Comparison of ENCODE assay signal across 23 mouse cellular contexts in genomic region chr6:112871241-112871780, GRCm38 (mm10).
DNase-seq lines count a peak whose midpoint lies in the region; ATAC-seq and TF ChIP-seq lines count a peak whose summit lies in the region.
"Had no signal": no experiment of that assay in that cellular context is flagged by ENCODE, and none has a peak within 500 bp of the region (broad histone marks: within the 10 kb centered on the region; RNA-seq: fewer than 3 reads in every experiment).

No protein-coding gene starts in this region.

- no peak overlapping the region for H3K4me3 ChIP-seq in stomach, embryonic 16.5 days (replicated peaks; ENCODE audit: low read length)
- no peak overlapping the region for H3K4me3 ChIP-seq in stomach, postnatal 0 days (ENCODE audit: low read depth, low read length)
- no peak overlapping the region for H3K4me3 ChIP-seq in kidney, postnatal 0 days (replicated peaks; ENCODE audit: low read depth, low read length)
- H3K4me3 ChIP-seq: embryonic facial prominence, embryonic 15.5 days; heart, embryonic 12.5 days; hindbrain, embryonic 10.5 days; limb, embryonic 13.5 days; liver, embryonic 12.5 days; midbrain, embryonic 13.5 days; neural tube, embryonic 12.5 days had no signal

- no peaks in the 10 kb centered on the region for H3K9me3 ChIP-seq in stomach, embryonic 16.5 days (replicated peaks; ENCODE audit: control insufficient read depth, low read length)
- H3K9me3 ChIP-seq in stomach, postnatal 0 days (ENCODE audit: control insufficient read depth, low read length): no peaks in the 10 kb centered on the region
- no peaks in the 10 kb centered on the region for H3K9me3 ChIP-seq in kidney, postnatal 0 days (replicated peaks; ENCODE audit: low read length)
- H3K9me3 ChIP-seq: embryonic facial prominence, embryonic 15.5 days; heart, embryonic 12.5 days; hindbrain, embryonic 10.5 days; limb, embryonic 13.5 days; liver, embryonic 12.5 days; midbrain, embryonic 13.5 days; neural tube, embryonic 12.5 days had no signal

- no peaks in the 10 kb centered on the region for H3K36me3 ChIP-seq in stomach, embryonic 16.5 days (ENCODE audit: control insufficient read depth, insufficient read depth, low read length)
- no peaks in the 10 kb centered on the region for H3K36me3 ChIP-seq in stomach, postnatal 0 days (ENCODE audit: control insufficient read depth, insufficient read depth, low read length)
- H3K36me3 ChIP-seq in kidney, postnatal 0 days (ENCODE audit: insufficient read depth, low read length): no peaks in the 10 kb centered on the region
- H3K36me3 ChIP-seq: embryonic facial prominence, embryonic 15.5 days; heart, embryonic 12.5 days; limb, embryonic 13.5 days; liver, embryonic 12.5 days had no signal

- 84% methylated on average over 7 of the region's 7 CpGs for WGBS in stomach, embryonic 16.5 days
- 84% methylated on average over 7 of the region's 7 CpGs for WGBS in stomach, postnatal 0 days
- WGBS in kidney, postnatal 0 days: 57% methylated on average over 7 of the region's 7 CpGs

- H3K9ac ChIP-seq in stomach, embryonic 16.5 days (ENCODE audit: low read length): no peak overlapping the region
- no peak overlapping the region for H3K9ac ChIP-seq in stomach, postnatal 0 days (ENCODE audit: low read length)
- H3K9ac ChIP-seq in kidney, postnatal 0 days (ENCODE audit: low read depth, low read length): no peak overlapping the region
- H3K9ac ChIP-seq: embryonic facial prominence, embryonic 15.5 days; heart, embryonic 12.5 days; limb, embryonic 13.5 days; liver, embryonic 12.5 days; midbrain, embryonic 13.5 days; neural tube, embryonic 12.5 days had no signal

- no peaks in the 10 kb centered on the region for H3K27me3 ChIP-seq in stomach, embryonic 16.5 days (ENCODE audit: control insufficient read depth, insufficient read depth, low read length)
- H3K27me3 ChIP-seq in stomach, postnatal 0 days (ENCODE audit: control insufficient read depth, insufficient read depth, low read length): no peaks in the 10 kb centered on the region
- H3K27me3 ChIP-seq in kidney, postnatal 0 days (ENCODE audit: insufficient read depth, low read length): no peaks in the 10 kb centered on the region
- H3K27me3 ChIP-seq: embryonic facial prominence, embryonic 15.5 days; limb, embryonic 13.5 days; liver, embryonic 12.5 days; midbrain, embryonic 13.5 days; neural tube, embryonic 12.5 days had no signal

- H3K27ac ChIP-seq in stomach, embryonic 16.5 days (ENCODE audit: low read length): no peak overlapping the region
- H3K27ac ChIP-seq in stomach, postnatal 0 days (replicated peaks): no peak overlapping the region
- peak overlapping the region; percentile 77 for H3K27ac ChIP-seq in kidney, postnatal 0 days
- H3K27ac ChIP-seq: embryonic facial prominence, embryonic 15.5 days; hindbrain, embryonic 10.5 days; hindbrain, postnatal 0 days; limb, embryonic 13.5 days; liver, embryonic 12.5 days; midbrain, embryonic 13.5 days; neural tube, embryonic 12.5 days had no signal

- H3K4me1 ChIP-seq in stomach, embryonic 16.5 days (ENCODE audit: control insufficient read depth, insufficient read depth, low read length): peaks cover under 1% of the 10 kb centered on the region; the same call in 1 of the 2 replicates
- H3K4me1 ChIP-seq in stomach, postnatal 0 days (replicated peaks; ENCODE audit: control insufficient read depth, insufficient read depth): no peaks in the 10 kb centered on the region
- H3K4me1 ChIP-seq in kidney, postnatal 0 days (replicated peaks; ENCODE audit: insufficient read depth, low read length): no peaks in the 10 kb centered on the region
- H3K4me1 ChIP-seq: embryonic facial prominence, embryonic 15.5 days; liver, embryonic 12.5 days had no signal

- H3K4me2 ChIP-seq in stomach, embryonic 16.5 days (ENCODE audit: low read depth, low read length): no peak overlapping the region
- no peak overlapping the region for H3K4me2 ChIP-seq in stomach, postnatal 0 days (replicated peaks; ENCODE audit: low read depth)
- no peak overlapping the region for H3K4me2 ChIP-seq in kidney, postnatal 0 days (ENCODE audit: low read length)
- H3K4me2 ChIP-seq: embryonic facial prominence, embryonic 15.5 days; heart, embryonic 12.5 days; limb, embryonic 13.5 days; liver, embryonic 12.5 days; midbrain, embryonic 13.5 days; neural tube, embryonic 12.5 days had no signal

- peak; percentile 33; the same call in 1 of the 2 replicates for ATAC-seq in stomach, embryonic 16.5 days (ENCODE audit: insufficient read depth, low FRiP score)
- no peak for ATAC-seq in stomach, postnatal 0 days (ENCODE audit: low FRiP score, low TSS enrichment)
- peak; percentile 83 for ATAC-seq in kidney, postnatal 0 days (replicated peaks; ENCODE audit: low FRiP score, low read depth)
- ATAC-seq: hindbrain, postnatal 0 days; intestine, embryonic 16.5 days; liver, embryonic 12.5 days; midbrain, embryonic 13.5 days had no signal

- TF ChIP-seq EP300 in stomach, postnatal 0 days (optimal IDR thresholded peaks at IDR 0.05): no peak

- DNase-seq in stomach, postnatal 0 days (ENCODE audit: low spot score): no peak
- DNase-seq in kidney, adult 8-10 months: peak; percentile 22 to 39
- no peak for DNase-seq in kidney, postnatal 0 days (ENCODE audit: low spot score)
- DNase-seq in urinary bladder, postnatal 36 days (ENCODE audit: low spot score in 2 of 2): no peak
- no peak for DNase-seq in cerebellum, adult 9-10 months
- no peak for DNase-seq in ovary, adult 18-20 months (ENCODE audit: low spot score)
- DNase-seq: adrenal gland, adult 8-10 months; cerebellum, adult 2 months; gastrocnemius, postnatal 25 days; heart, adult 18-20 months; heart, postnatal 10 days; lung, postnatal 14 days; thymus, postnatal 25 days had no signal

- no peak for TF ChIP-seq CTCF in stomach, postnatal 0 days (IDR thresholded peaks at IDR 0.05; ENCODE audit: low read depth)
- no peak for TF ChIP-seq CTCF in kidney, postnatal 0 days (IDR thresholded peaks at IDR 0.05; ENCODE audit: low read depth)

Comparison
In these comparisons a context has a peak if more than half of its experiments do, and no peak if none do; other contexts are left out.
1. DNase-seq: peak in kidney, adult 8-10 months (2 of 2); none in stomach, postnatal 0 days (single experiment), kidney, postnatal 0 days (single experiment), urinary bladder, postnatal 36 days (0 of 2), cerebellum, adult 9-10 months (single experiment) and ovary, adult 18-20 months (single experiment).